Mouse (Mus musculus) activated CD4-positive, CD25-positive, alpha-beta regulatory T cell, adult 4 months (primary cell): ENCODE measurements around the gene Ccdc42. TPM values are rescaled to one million over a fixed set of nuclear protein-coding genes. Genes with fewer than 3 reads are reported as not detected.

Source experiments
- polyA plus RNA-seq, 2 experiments: library from polyadenylated mRNA; unstranded; fragments of 100-300 nt; shearing (Covaris generic); gene quantifications; one replicate each; pipeline ENCODE4 v1.2.1; 2017

The Ccdc42 gene
- polyA plus RNA-seq, 2 experiments from 2014 or later, result not detected

Other genes starting within 250 kb of the Ccdc42 start
- gene Ntn1, start 186.2 kb upstream of the Ccdc42 start, polyA plus RNA-seq, result under 1 TPM; 0.17 to 0.41 TPM
- 10 to 100 TPM; 17.1 to 20.0 TPM for gene Pik3r5, start 154.9 kb upstream of the Ccdc42 start, polyA plus RNA-seq
- gene Pik3r6, start 84.0 kb upstream of the Ccdc42 start, polyA plus RNA-seq, result not detected
- not detected for gene Mfsd6l, start 30.8 kb upstream of the Ccdc42 start, polyA plus RNA-seq
- gene Myh10, start 104.5 kb downstream of the Ccdc42 start, polyA plus RNA-seq, result 1 to 10 TPM; 3.0 to 3.3 TPM